Mouse (Mus musculus): ENCODE data around the gene Polr2b.

Polr2b gene

DNA sequence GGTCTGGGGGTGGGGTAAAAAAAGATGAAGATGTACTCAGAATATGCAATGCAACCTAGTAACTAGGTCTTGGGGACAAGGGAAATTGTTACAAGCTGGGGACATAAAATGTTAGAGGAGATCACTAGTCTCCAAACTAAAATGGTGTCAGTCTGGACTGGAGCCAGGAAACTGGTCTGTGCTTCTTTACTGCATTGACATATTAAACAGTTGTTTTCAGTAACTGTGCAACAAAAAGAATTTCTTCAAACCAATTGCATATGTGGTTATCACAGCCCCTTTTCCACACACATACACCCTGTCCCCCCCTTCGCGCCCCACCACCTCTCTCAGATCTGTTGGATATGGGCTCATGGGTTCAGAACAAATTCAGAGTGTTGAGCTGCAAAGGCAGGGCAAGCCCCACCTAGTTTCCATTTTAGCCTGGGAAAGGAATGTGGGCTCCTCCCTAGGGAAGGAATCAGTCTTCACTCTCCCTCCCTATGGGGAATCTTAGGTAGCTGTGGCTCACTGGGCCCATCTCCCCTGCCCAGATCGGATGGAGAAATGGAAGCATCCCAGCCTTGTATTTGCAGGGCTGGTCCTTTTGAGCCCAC lies 54.6 kb downstream of the Polr2b start:
- DNase-seq (ENCODE audit: low spot score) = no peak

DNA sequence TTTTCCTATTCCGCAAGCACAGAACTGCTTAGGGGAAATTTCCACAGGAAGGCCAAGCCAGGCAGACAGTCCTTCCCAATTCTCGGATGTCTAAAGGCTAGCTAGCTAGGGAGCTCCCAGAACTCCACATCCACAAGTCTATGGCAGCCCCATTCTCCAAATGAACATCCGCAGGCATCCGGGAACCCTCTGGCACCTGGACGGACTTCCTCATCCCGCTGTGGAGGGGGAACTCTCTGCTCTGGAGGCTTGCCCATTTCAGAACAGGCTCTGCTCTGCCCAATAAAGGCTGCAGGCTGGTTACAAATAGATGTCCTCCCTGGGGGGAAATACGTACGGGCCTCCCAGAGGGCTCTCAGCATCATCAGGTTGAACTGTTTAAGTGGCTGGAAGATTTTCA lies 56.4 kb downstream of the Polr2b start:
- no peak for DNase-seq (ENCODE audit: low spot score)

DNA sequence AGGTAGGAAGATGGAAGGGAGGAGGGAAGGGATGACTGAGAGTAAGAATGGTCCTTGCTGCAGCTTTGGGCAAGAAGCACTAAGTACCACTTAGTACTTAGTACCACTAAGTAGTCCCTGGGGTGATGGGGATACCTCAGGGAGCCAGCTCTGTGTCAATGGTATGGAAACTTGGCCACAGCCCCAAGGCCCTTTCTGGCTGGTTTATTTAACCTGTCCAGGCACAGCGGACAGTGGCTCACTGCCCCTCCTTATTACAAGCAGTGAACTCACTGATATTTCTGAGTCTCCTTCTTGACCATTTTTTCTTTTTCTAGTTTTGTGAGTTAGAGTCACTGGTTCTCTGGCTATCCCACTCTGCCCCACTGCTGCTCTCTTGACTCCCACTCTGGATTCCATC lies 57.2 kb downstream of the Polr2b start:
- DNase-seq (ENCODE audit: low spot score) = no peak

DNA sequence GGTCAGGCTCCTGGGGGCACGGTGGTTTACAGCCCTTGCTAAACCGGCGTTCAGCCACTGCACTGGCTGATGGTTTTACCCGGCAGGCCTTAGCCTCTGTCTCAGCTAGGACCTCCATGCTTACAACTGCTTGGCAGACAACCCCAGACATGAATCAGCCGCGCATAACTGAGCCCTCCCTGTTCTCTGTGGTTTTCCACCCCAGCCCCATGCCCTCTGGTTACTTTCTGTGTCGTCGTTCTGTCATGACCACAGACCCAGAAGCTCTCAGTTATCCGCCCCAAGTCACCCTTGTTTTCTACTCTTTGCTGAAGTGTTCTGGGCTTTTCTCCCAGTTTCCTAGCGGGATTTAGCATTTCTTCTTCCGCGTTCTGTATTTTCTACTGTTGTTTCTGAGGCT lies 57.7 kb downstream of the Polr2b start:
- no peak for DNase-seq (ENCODE audit: low spot score)

GRCm38 (mm10) chr5:77368194-77368593 lies 58.2 kb downstream of the Polr2b start:
- no peak for DNase-seq (ENCODE audit: low spot score)

DNA sequence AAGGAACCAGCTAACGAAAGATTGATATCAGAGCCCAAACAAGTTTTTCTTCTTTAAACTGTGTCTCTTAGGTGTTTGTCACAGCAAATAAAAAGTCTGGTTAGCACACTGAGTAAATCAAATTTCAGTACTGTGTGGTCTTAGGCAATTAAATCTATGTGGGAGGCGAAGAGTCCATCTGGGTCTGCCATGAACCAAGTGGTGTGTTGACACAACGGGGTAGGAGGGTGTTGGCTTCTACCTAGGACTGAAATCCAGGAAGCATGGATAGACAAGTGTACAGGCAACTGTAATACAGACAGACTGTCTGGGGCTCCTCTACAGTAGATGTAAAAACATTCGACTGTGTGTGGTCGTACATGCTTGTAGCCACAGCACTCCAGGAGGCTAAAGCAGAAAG lies 59.4 kb downstream of the Polr2b start:
- DNase-seq (ENCODE audit: low spot score) = no peak

- DNase-seq (ENCODE audit: low spot score) = no peak
These were observed 60.5 kb downstream of the Polr2b start for GRCm38 (mm10) chr5:77370378-77370892.

- DNase-seq (ENCODE audit: low spot score) = no peak
These were observed 62.3 kb downstream of the Polr2b start for GRCm38 (mm10) chr5:77372242-77372641.

GRCm38 (mm10) chr5:77372778-77373177 lies 62.8 kb downstream of the Polr2b start:
- no peak for DNase-seq (ENCODE audit: low spot score)

GRCm38 (mm10) chr5:77374945-77375344 lies 65.0 kb downstream of the Polr2b start:
- no peak for DNase-seq (ENCODE audit: low spot score)

DNA sequence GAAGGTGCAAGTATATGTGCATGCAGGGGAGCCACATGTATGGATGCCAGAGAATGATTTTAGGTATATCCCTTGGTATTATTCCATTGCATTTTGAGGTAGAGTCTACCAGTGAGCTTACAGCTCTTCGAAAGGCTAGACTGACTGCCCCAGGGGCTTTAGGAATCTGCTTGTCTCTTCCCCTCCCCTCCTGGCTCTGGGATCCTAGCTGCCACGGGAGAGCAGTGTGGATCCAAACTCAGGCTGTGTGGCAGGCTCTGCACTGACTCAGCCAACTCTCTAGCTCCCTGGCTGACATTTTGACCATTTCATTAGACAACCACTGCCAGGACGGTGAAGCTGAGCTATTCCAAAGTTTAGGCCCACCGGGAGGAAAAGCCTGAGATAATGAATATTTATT lies 65.6 kb downstream of the Polr2b start:
- no peak for DNase-seq (ENCODE audit: low spot score)

- no peak for DNase-seq (ENCODE audit: low spot score)
These were observed 68.1 kb downstream of the Polr2b start for GRCm38 (mm10) chr5:77378027-77378426.

GRCm38 (mm10) chr5:77379434-77380135 lies 69.6 kb downstream of the Polr2b start:
- no peak for DNase-seq (ENCODE audit: low spot score)

GRCm38 (mm10) chr5:77380321-77380901 lies 70.5 kb downstream of the Polr2b start:
- DNase-seq (ENCODE audit: low spot score) = no peak

- DNase-seq (ENCODE audit: low spot score) = no peak
These were observed 71.3 kb downstream of the Polr2b start for GRCm38 (mm10) chr5:77381283-77381682.

- no peak for DNase-seq (ENCODE audit: low spot score)
These were observed 71.7 kb downstream of the Polr2b start for GRCm38 (mm10) chr5:77381686-77382085.

GRCm38 (mm10) chr5:77383799-77384554 lies 74.0 kb downstream of the Polr2b start:
- DNase-seq (ENCODE audit: low spot score) = no peak

- DNase-seq (ENCODE audit: low spot score) = no peak
These were observed 74.8 kb downstream of the Polr2b start for GRCm38 (mm10) chr5:77384724-77385123.

DNA sequence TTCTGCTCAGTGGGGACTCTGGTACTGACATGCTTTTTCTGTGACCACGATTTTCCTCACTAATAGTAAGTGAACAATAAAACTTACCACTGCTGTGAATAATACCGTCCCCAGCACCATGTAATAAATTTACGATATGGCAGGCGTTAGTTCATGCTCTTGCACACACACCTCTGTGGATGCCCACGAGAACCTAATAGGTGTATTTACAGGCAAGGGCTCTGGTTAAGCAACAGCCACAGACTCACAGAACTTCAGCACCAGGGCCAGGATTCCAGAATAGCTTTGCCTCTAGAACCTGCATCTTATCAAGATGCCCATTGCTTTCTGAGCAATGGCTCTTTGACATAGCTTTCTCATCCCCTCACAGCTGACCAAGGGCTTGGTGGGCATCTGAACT lies 75.3 kb downstream of the Polr2b start:
- no peak for DNase-seq (ENCODE audit: low spot score)

GRCm38 (mm10) chr5:77385900-77386595 lies 76.1 kb downstream of the Polr2b start:
- DNase-seq (ENCODE audit: low spot score) = no peak

DNA sequence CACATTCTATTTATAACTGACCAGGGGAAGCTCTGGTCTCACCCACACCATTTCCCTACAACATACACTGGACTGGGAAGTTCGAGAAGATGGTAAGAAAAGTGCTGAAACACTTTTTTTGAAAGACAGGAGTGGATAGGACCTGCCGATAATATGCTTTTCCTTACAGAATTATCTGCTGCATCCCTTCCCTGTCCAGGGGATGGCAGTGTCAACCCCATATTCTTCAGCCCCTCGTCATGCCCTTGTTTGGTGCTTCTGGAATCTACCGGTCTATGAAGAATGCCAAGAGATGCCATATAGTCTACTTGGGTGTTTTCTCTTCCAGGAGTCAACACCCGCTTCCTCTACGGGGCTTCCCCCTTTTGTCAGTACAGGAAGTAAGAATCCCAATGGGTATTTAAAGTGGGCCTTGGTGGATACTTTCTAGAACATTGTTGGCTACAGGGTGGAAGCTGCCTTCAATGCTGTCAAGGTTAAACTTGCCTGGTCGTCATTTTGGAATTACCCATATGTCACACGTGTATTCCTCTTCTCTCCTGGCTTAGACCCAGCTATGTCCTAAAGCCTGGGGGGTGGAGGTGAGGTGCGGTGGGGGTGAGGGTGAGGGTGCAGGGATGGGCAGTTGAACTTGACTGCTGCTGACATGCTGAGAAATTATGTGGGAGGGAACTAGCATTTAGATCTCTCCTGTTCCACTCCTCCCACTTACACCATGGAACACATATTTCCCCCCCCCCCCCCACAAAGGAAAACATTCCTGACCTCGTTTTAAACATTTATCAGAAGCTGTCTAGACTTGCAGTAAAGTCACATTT lies 76.9 kb downstream of the Polr2b start:
- no peak for DNase-seq (ENCODE audit: low spot score)
